Mouse (Mus musculus) cerebellum, adult 8-10 months (tissue): ENCODE results near the gene Stum.

ENCODE experiments used
- DNase-seq: peaks from one replicate; pipeline ENCODE4 v3.0.0; 2022

The Stum gene

GRCm38 (mm10) chr1:180492777-180493176, 9.5 kb upstream of the Stum start:
- no peak for DNase-seq

DNA sequence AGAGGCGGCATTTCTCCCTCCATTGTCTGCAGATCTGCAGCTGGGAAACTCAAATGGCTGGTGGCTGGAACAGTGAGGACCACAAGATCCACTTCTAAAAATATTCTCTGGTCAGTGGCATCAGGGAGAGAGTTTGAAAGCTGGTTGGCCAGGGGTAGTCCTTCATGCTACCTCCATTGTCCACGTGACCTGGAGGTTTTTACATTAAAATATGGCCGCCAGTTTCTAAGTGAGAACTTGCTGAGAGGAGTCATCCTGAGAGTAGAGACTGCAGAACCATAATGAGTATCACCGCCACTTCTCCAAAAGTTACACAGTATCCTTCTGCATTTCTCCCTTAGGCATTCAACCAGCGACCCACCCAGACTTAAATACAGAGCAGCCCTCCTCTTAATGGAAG, 2.0 kb upstream of the Stum start:
- DNase-seq, result no peak

- DNase-seq, result no peak
These were observed 385 bp downstream of the Stum start for GRCm38 (mm10) chr1:180482840-180483398.

GRCm38 (mm10) chr1:180481956-180482355, 1.3 kb downstream of the Stum start:
- no peak for DNase-seq

- DNase-seq, result no peak
These were observed 2.0 kb downstream of the Stum start for GRCm38 (mm10) chr1:180481331-180481730.

DNA sequence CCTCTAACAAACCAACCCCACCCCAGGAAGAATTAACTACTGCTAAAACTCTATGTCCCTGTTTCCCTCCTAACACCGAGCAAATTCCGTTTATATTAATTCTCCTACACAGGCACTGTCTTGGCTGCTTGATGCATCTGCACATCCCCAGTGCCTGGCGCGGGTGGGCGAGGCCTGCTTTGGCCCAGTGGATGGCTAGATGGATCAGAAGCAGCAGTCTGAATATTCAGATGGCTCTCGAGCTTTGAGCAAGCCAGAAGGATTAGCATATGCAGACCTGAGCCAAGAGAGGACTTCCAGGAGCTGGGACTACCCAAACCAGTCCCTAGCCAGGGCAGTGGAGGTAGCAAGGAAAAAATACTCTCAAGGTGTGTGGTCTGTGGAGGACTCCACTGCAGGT, 3.0 kb downstream of the Stum start:
- DNase-seq, result no peak

DNA sequence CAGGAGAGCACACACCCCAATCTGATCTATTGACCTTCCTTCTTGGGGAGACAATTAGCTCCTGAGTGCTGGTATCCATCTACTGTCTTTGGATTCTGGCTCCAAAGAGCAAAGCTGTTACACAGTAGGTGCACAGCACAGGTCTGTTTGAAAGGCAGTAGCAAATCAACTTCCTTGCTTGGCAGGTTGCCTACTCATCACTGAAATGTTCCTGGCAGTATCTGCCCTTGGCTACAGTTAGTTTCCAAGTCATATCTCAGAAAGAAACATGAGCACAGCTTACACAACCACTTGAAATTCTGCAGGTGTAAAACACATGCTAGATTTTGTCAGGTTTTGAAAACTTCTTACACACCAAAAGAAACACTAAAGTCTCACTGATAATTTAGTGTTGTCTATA, 9.7 kb downstream of the Stum start:
- DNase-seq, result no peak

GRCm38 (mm10) chr1:180468004-180468403, 15.3 kb downstream of the Stum start:
- DNase-seq, result no peak

GRCm38 (mm10) chr1:180465620-180466019, 17.7 kb downstream of the Stum start:
- DNase-seq, result no peak

GRCm38 (mm10) chr1:180464357-180464756, 18.9 kb downstream of the Stum start:
- no peak for DNase-seq

- no peak for DNase-seq
These were observed 20.3 kb downstream of the Stum start for GRCm38 (mm10) chr1:180462983-180463475.

GRCm38 (mm10) chr1:180462396-180462795, 20.9 kb downstream of the Stum start:
- no peak for DNase-seq

- no peak for DNase-seq
These were observed 22.6 kb downstream of the Stum start for GRCm38 (mm10) chr1:180460721-180461120.

GRCm38 (mm10) chr1:180458680-180459079, 24.6 kb downstream of the Stum start:
- DNase-seq, result no peak

GRCm38 (mm10) chr1:180458274-180458673, 25.0 kb downstream of the Stum start:
- DNase-seq, result peak; percentile 27

GRCm38 (mm10) chr1:180449641-180450040, 33.7 kb downstream of the Stum start:
- no peak for DNase-seq

- DNase-seq, result no peak
These were observed 38.9 kb downstream of the Stum start for GRCm38 (mm10) chr1:180444411-180444810.

DNA sequence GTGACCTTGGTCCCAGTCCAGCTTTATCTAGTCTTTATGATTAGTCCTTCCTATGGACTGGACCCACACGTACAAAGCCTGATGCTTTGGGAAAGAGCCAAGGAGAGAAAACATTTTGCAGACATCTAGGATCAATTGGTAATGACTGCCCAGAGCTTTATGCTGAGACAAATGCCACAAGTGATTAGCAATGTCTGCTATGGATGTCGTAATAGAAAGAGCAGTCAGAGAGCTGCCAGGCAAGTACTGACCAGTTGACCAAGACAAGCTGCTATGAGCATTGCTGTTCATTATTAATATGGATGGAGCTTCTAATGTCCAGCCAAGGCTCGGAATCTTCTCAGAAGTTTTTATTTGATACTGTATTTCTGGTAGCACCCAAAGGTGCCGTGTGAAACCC, 43.8 kb downstream of the Stum start:
- DNase-seq, result no peak

GRCm38 (mm10) chr1:180434925-180435324, 48.4 kb downstream of the Stum start:
- no peak for DNase-seq

DNA sequence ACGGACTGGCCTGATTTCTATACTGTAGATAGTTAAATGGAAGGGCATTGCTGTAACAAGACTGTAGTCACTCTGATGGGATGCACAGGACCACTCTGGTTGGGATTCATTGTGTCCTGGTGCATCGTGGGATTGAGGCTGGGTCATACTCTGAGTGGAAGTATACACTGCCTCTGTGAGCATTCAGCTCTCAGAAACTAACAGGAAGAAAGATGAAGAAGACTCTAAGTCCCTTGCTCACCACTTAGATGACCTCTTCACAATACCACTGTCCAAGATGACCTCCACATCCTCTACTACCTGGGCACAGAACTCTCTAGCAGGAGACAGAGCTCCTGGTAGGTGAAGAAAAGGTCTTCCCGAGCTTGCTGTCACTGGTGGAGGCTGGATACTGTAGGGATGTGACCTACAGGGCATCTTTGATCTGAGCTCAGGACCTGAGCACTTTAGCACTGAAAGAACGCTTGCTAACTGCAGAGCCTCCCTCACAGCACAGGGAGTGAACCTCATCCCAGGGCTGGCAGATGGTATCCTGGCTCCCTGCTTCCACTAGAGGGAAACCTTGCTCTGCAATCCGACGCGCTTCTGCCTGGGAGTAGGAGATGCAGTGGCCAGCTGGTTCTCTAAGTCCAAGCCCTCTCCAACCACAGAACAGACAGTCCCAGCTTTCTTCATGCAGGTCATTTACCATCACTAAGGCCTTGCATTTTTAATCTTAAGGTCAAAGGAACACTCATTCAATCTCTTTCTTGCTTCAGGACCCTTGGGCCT, 49.3 kb downstream of the Stum start:
- DNase-seq, result peak; percentile 72

GRCm38 (mm10) chr1:180433098-180433538, 50.2 kb downstream of the Stum start:
- no peak for DNase-seq

- no peak for DNase-seq
These were observed 51.5 kb downstream of the Stum start for GRCm38 (mm10) chr1:180431833-180432232.

DNA sequence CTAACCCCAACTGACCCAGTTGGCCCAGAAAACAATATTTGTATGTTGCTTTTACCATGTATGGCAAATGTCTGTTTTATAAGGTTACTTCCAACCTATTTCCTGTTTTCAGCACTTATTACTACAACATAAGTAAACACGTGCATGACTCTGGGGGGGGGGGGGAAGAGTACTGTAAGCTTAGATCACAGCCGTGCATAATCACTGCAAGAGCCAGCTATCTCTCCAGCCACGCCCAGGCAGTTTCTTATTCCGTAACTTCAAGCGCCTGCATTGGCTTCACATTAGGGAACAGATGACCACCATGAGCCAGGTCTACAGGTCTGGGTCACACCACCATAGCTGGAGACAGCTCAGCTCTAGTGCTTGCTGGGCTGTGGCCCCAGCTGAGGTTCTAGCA, 53.5 kb downstream of the Stum start:
- no peak for DNase-seq

DNA sequence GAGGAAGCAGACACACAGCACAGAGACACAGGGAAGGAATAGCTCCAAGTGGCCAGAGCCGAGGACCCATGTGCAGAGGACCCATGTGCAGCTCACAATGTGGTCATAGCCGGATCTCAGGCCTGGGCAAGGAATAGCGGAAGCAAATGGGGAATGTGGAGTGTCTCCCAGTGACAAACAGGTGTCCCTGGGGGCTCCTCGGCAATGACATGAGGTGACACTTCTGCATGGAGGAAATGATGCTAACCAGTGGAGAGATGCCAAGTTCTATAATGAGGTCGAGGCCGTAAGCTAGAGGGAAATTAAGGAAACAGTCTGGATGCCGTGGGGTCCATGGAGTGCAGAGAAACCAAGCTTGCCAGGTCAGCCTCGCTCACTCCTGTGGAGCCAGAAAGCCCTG, 54.4 kb downstream of the Stum start:
- no peak for DNase-seq
